Mouse (Mus musculus): ENCODE measurements at regions not wholly inside any gene's neighbourhood (a gene's known extent, or its start where the extent isn't known, plus 50 kb on each side); places are given as distances from the start of the nearest gene placed in this dataset.

DNA sequence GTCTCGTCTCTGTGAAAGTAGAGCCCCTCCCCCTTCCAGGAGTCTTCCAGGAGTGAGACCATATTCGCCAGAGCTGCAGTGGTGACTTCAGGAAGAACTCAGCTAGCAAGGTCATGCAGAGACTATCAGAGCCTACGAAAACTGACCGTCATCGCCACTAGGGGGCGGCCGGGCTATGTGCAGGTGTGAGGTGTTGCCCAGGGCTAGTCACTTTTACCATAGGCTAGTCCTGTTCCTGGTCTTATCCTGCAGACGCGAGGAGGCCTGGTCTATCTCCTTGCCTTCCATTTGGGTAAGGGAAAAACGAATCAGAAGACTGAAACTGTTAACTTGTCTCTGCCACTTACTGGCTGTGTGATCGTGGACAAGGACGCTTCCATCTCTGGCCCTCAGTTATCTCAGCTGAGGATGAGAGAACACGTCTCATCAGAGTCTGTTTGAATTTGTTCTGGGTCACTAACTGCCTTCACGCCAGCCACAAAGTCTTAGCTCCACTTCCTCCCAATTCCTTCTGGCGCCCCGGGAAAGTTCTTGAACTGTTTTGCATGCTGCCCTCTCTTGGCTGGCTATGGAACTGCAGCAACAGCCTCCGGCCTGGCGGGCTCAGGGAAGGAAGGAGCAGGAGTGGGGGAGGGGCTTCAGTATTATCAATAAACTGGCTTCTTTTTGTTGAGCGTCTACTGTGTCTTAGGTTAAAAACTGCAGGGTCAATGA, 53.5 kb upstream of the Runx3 start:
- TF ChIP-seq CTCF (IDR thresholded peaks at IDR 0.05; ENCODE audit: extremely low read depth, insufficient read length, insufficient replicate concordance, low read depth, low read length) (peak; percentile 72; the same call in 1 of the 2 replicates), POLR2A (IDR thresholded peaks at IDR 0.05; ENCODE audit: low read depth, low read length) (no peak)

Data from small intestine, adult 2 months (tissue).